Mouse (Mus musculus) CD8-positive naive resting alpha-beta T cell, adult 2 months (primary cell): Measurements from ENCODE around the gene Tacc2.
"Not testable (repeated sequence)": the region's sequence is repeated elsewhere in the genome, so short reads cannot be mapped to it uniquely, and the experiment has no call there.

ENCODE experiments used
- DNase-seq, 2 experiments: peaks; one replicate each; pipeline ENCODE4 v3.0.0; 2022; ENCODE audit warnings: low read depth in 2 of 2, low spot score in 2 of 2

The Tacc2 gene

DNA sequence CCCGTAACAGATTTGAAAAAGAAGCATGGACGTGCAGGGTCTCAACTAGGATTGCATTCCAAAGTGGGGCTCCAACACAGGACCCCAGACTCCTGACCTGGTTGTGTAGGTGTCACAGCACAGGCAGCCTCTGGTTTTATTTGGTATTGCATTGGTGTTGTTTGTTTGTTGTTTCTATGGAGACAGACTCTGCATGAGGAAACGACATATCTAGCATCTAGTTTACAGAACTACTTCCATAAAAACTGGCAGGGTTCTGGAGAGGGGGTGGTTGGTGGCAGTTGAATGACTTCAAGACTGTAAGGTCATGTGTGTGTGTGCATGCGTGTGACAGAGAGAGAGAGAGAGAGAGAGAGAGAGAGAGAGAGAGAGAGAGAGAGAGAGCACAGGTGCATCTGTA is 70.8 kb downstream of the Tacc2 start:
- no peak for DNase-seq

DNA sequence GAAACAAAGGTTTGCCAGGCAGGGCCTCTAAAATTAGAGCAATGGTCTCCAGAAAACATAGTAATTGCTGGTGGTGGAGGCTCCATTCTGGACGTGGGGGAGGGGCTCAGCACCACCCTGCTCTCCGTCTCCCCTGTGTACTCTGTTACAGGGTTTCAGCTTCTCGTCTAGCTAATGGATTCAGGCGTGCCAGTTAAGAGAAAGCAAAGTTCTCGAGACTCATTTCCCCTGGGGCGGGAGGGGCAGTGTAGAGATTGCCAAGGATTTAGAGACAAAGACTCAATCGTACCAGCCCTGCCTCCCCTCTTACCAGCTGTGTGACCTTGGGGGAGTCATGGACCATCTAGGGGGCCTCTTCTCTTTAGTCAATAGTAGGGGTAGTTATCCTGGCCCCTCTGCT is 72.0 kb downstream of the Tacc2 start:
- no peak for DNase-seq

DNA sequence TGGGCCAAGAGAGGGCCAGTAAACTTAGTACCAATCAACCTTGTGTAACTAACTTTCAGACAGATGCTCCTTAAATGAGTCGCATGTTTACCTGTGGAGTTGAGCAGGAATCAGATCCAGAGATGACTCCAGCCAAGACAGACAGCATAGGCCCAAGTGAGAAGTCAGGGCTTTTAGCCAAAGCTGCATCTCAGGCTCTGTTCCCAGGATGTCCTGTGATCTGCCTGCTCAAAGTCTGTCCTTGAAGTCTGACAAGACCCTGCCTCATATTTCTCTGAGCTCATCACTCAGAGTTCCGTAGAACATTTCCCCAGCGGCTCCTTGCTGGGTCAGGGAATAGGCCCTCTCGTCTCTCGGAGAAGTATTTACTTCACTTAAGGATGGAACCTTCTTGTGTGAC is 73.4 kb downstream of the Tacc2 start:
- DNase-seq: no peak

DNA sequence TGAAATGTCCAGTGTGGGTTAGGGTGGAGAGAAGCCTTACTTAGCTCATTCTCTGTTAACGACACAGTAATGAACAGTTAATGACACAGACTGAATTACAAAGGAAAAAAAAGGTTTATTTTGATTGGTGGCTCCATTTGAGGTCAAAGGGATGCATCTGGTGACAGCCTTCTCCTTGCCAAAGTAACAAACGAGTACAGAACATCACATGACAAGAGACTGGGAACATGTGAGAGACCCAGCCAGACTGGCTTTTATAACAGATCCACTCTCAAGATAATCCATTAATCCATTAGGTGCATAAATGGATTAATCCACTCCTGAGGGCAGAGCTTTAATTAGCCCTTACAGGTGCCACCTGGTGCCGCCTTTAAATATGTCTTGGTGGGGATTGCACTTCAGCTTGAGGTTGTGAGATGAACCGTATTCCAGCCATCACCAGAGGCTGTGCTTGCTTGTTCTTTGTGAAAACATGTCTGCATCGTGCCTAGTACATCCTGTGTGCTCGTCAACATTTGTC is 75.9 kb downstream of the Tacc2 start:
- no peak for DNase-seq

DNA sequence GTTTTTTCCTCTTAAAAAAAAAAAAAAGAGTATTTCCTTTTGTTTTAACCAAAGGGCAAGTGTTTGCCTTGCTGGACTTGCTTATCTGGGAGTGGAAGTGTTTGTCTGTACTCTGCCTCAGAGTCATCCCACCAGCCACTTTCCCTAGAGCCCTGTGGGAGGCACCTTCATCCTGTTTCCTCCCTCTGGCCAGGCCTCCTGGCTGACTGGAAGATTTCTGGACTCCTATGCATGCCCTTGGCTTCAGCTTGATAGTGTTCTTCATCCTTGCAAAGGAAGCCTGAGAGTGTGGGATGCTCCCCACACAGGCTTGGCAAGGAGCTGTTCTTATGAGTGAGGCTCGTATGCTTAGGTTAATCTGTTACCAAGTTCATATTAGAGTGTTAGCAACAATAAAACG is 77.3 kb downstream of the Tacc2 start:
- DNase-seq: no peak

DNA sequence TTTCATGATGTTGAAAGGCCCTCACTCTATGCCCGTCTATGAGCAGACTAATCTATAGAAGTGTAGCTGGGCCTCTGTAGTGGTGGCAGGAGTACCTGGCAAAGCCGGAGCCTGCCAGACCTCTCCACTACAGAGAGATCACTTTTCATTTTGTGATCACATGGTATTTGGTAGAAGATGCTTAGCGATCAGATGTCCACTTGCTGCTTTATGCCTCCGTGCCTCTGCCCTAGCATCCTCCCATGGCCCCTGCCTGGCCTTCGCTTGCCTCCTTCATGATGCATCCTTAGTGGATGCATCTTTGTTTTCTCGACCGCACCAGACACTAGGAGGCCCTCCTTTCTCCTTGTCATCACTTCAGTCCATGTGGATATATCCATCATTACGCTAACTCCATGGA is 79.7 kb downstream of the Tacc2 start:
- no peak for DNase-seq

DNA sequence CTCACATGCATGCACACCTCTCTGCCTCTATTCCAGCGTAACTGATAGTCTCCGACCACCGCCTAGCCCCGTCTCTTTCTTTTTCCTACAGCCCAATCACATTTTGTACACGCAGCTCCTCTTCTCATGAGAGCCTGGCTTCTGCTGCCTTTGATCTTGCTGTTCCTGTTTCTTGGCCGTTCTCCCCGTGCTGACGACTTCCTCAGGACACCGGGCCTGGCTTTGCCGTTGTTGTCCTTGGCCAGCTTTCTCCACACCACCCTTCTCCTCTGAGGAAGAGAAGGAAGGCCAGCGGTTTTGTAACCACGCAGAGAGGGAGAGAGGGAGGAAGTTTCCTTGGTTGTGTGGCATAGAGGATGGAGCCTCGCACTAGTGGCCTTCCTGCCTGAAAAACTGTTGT is 80.5 kb downstream of the Tacc2 start:
- DNase-seq: no peak

DNA sequence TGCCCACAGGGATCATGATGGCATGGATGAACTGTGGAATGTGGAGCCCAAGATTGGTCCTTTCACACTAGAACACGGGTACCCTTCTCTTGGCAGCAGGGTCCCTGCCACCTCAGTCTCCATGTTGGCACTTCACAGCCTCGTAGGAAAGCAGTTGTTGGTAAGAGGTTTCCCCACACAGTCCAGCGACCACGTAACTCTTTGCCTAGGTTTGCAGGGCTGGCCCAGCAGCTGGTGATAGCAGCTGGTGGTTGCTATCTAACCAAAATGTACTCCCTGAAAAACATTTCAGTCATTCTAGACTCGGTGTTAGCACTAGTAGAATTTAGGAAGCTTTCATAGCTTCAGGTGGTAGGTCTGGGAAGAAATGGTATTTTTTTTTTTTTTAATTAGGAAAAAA is 81.9 kb downstream of the Tacc2 start:
- no peak for DNase-seq

DNA sequence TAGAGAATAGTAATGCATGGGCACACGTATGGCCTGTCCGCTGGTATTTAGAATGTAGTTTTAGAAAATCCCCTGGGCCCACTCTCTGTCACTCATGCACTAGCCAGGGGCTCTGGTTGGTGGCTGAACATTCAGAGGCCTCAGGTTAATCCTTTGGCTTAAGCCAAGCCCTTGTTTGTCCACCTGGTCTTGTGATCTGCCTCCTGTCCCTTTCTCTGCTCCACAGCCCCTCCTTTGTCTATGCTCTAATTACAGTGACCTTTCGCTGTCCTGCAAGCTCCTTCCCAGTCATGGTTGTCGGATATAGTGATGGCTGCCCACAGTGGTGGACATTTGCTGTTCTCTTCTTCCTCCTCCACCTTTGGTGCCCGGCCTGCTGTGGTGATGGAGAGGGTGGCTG is 85.0 kb downstream of the Tacc2 start:
- DNase-seq: no peak

DNA sequence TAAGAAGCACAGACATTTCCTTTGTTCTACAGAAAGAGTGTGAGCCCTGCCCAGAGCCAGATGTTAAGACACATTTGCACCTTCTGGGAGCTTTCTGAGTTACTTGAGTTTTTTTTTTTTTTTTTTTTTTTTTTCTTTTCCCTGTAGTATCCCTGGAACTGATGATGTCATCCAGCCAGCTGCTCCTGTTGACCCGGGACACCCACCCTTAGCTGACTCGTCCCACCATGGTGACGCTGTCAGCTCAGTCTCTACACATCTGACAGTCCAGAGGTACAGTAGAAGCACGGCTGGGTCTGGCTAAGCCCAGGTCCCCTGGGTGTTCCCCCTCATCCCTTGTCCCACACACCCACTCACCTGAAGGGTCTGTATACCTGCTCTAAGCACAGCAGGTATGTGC is 85.6 kb downstream of the Tacc2 start:
- no peak for DNase-seq

DNA sequence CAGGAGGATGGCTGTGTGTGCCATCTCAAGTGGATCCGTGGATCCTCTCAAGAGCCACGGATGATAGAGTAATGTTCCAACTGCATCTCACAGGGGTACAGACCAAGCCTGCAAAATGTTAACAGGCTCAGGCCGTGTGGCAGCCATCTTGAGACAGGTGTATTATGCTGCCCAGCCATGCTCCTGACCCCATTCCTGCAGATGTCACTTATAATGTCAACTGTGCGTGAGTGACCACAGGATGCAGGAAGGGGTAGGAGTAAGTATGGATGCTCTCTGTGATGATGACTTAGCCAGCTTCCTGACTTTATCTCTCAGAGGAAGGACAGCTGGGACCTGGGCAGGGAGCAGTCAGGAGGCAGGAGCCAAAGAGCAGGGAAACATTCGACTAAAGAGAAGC is 86.8 kb downstream of the Tacc2 start:
- DNase-seq: no peak

DNA sequence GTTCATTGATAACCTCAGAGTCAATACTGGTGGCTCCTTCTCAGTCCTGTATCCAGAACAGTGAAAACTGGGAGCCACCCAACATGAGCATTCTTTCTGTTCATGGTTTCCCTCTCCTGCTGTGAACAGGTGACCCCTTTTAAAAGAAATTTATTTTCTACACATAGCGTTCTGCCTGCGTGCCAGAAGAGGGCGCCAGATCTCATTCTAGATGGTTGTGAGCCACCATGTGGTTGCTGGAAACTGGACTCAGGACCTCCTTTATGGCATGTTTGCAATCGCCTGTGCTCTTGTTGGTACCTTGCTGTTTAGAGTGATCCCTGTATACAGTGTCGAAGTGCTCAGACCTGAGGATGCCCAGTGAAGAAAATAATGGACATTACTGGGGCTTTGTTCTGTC is 87.4 kb downstream of the Tacc2 start:
- DNase-seq: no peak

DNA sequence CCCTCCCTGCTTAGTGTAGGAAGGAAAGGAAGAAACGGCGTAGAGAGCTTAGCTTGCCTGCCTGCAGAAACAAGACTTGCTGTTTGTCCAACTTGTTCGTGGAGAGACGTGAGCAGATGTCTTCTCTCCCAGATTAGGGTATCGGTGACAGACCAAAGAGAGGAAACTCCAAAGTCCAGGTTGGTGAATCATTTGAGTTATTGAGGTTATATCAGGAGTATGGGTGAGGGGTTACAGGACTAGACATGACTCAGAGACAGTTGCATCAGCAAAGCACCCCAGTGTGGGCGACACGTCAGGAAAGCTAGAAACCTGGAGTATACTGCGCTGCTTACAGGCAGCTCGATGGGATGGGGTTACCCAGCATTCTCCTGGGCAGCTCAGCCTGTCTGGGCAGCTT is 88.1 kb downstream of the Tacc2 start:
- no peak for DNase-seq

DNA sequence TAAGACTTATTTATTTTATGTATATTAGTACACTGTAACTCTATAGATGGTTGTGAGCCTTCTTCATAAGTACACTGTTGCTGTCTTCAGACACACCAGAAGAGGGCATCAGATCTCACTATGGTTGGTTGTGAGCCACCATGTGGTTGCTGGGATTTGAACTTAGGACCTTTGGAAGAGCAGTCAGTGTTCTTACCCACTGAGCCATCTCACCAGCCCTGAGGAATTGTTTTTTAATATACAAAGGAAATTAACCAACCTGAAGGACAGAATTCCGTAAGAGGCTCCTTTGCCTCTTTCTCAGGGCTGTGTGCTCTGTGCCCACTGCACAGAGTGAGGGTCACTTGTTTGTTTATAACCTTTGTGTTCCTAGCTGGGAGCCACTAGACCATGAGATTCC is 90.8 kb downstream of the Tacc2 start:
- DNase-seq: not testable (repeated sequence)

DNA sequence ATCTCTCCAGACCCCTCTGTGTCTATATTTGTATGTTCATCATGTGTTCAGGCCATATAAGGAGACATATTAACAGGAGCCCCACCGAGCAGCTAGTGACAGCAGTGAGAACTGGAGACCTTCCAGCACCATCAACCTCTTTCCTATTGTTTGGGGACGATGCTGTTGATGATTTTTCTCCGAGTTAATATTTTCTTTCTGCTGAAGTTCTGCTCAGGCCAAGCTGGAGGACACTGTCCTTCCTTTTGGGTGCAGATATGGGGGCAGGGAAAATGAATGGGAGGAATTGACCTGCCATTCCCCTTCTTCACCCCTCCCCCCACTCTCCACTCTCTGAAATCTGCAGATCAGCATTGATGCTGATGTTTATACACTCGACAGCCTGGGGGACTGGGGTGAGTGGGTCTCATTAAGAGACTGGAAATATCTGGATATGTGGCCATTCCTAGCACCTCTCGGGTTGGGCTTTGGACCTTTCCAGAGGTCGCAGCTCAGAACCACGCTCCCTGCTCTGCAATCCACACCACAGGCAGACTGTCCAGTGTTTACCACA is 91.6 kb downstream of the Tacc2 start:
- no peak for DNase-seq

DNA sequence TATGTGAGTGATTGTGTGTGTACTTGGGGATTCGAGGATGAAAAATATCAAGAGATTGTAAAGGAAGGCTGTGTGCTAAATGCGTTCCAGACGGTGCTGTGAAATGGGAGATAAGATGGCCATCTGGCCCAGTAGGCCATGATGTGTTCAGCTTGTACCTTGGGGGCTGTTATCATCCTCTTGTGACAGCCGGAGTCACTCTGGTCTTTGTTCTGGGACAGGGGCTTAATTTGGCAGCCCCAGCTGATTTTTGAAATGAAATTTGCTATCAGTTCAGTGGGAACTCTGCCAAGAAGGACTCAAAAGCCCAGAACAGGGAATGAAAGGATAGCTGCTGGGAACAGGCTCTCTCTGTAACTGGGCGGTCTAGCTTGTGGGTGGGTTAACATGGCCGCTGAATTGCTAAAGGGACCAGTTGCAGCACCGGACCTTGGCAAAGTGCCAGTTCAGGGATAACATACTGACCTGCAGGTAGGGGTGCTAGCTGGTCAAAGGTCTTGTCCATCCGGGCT is 92.2 kb downstream of the Tacc2 start:
- no peak for DNase-seq

DNA sequence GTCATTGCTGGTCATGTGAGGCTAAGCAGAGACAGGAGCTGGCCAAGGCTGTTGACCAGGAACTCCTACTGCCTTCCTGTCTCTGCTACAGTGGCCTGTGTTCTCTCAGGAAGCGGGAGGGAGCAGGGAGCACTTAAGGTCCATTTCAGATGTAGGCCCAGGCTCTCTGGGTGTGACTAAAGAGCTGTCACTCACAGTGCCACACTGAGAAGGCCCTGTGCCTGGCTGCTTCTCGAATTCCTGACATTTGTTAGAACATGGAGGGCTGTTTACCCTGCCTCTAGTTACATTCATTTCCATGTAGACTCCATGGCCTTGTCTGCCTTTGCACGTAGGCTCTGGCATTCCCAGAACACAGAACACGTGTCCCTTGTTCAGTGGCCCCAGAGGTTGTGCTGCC is 93.1 kb downstream of the Tacc2 start:
- DNase-seq: no peak

DNA sequence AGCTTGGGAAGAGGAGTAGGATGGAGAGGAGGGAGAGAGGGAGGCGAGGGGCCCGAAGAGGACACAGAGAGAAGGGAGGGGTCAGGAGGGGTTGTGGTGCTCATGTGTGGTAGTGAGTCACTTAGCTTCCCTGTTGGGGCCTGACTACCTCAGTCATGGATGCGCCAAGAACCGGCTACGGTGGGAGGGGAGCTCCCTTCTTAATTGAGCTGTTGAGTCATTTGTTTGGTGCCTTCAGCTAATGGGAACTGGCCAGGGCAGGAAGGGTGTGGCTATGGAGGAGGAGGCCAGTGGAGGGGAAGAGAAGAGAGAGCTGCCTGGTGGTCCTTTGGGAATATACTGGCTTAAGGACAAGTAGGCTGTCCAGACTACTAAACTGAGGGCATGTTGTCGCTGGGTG is 94.1 kb downstream of the Tacc2 start:
- no peak for DNase-seq

DNA sequence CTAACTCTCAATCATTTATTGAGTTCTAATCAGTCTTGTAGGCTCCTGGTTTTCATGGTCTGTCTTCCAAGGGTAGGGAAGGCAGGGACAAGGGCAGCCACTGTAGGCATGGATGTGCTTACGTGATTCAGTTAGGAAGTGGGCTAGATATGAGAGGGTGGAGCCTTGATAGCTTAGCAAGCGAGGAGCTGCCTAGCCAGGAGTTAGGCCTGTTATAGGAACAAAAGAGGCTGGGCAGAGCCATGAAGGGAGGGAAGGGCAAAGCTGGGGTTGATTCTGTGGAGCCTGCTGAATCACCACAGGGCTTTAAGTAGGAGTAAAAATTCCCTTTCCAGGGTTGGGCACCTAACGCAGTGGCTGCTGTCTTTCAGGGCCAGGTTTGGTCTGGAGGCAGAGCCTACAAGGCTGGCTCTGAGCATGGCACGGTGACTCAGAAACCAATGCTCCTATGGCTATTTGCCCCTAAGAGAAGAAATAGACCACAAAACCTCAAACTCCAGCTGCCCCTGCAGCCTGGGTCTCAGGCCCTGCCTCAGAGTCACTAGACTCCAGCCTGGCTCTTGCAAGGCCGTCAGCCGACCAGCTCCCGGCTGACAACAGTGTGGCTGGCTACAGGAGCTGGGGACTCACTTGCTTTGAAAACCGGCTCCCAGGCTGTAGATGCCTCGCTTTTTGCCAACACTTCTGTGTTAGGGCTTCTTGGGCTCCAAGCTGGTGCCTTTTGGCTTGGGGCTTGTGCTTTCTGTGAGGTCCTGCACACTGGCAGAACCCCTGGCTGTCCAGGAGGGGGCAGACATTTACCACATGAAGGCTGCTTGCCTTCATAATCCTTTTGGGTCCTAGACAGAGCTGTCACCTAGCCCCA is 96.2 kb downstream of the Tacc2 start:
- DNase-seq: no peak

DNA sequence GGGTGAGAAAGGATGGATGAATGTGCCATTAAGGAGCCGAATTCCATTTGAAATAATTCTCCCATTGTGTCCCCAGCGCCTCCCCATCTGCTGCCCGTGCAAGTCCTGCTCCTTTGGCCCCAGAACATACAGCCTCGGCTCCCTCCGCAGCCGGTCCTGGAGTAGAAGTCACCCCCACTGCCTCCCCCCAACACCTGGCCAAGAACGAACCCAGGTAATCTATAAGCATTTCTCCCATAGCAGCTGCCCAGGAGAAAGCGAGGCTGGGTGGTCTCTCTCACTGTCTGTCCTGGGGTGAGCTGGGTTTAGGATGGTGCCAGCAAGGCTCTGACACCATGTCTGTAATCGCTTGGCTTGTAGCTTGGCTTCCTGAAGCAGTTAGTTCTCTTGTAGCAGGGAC is 97.3 kb downstream of the Tacc2 start:
- DNase-seq: no peak

DNA sequence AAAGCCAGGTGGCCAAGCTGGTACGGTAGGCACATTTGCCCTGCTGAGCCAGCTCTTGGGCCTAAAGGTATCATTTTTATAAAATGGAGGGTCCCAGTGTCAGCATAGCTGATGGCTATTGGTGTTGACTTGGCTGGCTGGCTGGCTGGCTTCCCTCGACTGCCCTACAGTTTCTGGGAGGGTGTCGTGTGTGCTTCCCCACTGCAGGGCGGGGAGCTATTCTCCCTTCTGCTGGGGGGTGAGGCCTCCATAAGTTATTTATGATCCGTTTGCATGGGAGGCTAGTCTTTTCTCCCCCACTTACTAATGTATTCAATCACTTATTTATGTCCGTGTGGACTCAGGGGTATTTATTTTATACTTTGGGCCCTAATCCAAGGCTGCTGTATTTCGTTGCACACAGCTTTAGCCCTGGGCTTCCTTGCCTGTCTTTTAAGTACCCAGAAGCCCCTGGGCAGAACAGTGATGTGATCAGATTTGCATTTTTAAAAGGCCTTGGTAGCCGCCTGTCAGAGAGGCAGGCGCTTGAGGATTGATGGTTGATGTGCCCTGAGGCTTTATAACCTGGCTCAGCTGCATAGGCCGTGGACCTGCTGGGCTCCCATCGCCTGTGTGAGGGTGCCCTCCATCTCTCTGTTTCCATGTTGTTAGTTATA is 99.8 kb downstream of the Tacc2 start:
- no peak for DNase-seq
